Mouse (Mus musculus): ENCODE measurements around the gene Dip2b. TPM values are rescaled to one million over a fixed set of nuclear protein-coding genes. Genes with fewer than 3 reads are reported as not detected.

The Dip2b gene
- polyA plus RNA-seq, 1 experiment: 21.4 TPM

DNA sequence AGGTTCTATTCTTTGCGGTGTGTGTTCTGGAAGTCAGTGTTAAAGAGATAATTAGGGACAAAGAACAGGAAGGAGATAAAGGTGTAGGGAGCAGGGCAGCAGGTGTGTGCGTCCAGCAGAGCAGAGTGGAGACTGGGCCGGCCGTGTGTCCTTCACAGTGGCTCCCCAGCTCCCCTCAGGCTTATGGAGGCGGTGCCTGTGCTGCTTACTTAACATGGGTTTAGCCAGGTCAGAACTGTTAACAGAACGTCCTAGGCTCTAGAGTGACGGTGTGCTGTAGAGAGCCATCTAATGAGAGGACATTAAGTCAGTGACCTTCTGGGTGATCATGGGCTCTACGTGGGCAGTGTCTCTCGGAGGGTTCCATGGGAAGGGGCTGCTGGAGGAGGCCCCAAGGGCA lies 73.4 kb downstream of the Dip2b start:
- no peak overlapping the region for H3K4me3 ChIP-seq (ENCODE audit: low read depth, low read length)
- H3K9me3 ChIP-seq (replicated peaks; ENCODE audit: control insufficient read depth, insufficient read depth, low read length, poor library complexity, severe bottlenecking): no peaks in the 10 kb centered on the region
- no peaks in the 10 kb centered on the region for H3K4me1 ChIP-seq (ENCODE audit: control insufficient read depth, insufficient read depth, low read length)
- H3K9ac ChIP-seq (ENCODE audit: low read depth, poor library complexity, severe bottlenecking): no peak overlapping the region
- no peaks in the 10 kb centered on the region for H3K27me3 ChIP-seq (ENCODE audit: control insufficient read depth, insufficient read depth, low read length, poor library complexity, severe bottlenecking)
- H3K36me3 ChIP-seq (ENCODE audit: control insufficient read depth, insufficient read depth, low read length, poor library complexity, severe bottlenecking): no peaks in the 10 kb centered on the region
- TF ChIP-seq EP300 (IDR thresholded peaks at IDR 0.05; ENCODE audit: insufficient read depth, low read depth, low read length) (no peak), CTCF (IDR thresholded peaks at IDR 0.05; ENCODE audit: low read depth, low read length) (no peak), POLR2A (IDR thresholded peaks at IDR 0.05; ENCODE audit: insufficient read depth, low read length) (no peak)
- no peak overlapping the region for H3K27ac ChIP-seq (ENCODE audit: insufficient read depth, low read length)

DNA sequence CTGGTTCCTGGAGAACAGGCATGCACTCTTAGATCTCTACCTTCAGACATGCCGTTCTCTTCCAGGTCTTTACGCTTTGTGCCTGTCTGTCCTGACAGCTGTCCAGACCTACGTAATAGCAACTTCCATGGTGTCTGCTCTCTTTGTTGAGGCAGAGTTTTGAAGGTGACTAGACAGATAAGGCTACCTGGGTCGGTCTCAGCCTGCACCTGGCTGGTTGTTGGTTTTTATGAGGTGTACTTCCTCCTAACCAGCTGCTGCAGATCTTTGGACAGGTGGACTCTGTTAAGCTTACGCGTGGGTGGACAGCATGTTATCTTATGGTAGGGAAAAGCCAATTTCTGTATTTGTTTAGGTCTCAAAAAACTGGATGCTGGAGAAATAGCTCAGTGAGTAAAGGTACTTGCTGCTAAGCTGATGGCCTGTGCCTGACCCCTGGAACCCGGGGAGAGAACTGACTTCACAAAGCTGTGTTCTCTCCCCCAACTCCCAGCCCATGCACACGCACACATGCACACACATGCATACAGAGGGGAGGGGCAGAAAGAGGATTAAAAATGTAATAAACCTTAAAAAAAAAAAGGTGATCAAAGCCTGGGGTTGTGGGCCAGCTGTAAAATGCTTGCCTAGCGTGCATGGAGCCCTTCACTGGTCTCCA lies 74.0 kb downstream of the Dip2b start:
- Histone ChIP-seq H3K4me1 (ENCODE audit: control insufficient read depth, insufficient read depth, low read length) (no peaks in the 10 kb centered on the region), H3K9me3 (replicated peaks; ENCODE audit: control insufficient read depth, insufficient read depth, low read length, poor library complexity, severe bottlenecking) (no peaks in the 10 kb centered on the region), H3K9ac (ENCODE audit: low read depth, poor library complexity, severe bottlenecking) (no peak overlapping the region), H3K27ac (ENCODE audit: insufficient read depth, low read length) (no peak overlapping the region), H3K27me3 (ENCODE audit: control insufficient read depth, insufficient read depth, low read length, poor library complexity, severe bottlenecking) (no peaks in the 10 kb centered on the region), H3K36me3 (ENCODE audit: control insufficient read depth, insufficient read depth, low read length, poor library complexity, severe bottlenecking) (no peaks in the 10 kb centered on the region), H3K4me3 (ENCODE audit: low read depth, low read length) (no peak overlapping the region)
- TF ChIP-seq POLR2A (IDR thresholded peaks at IDR 0.05; ENCODE audit: insufficient read depth, low read length): no peak
- no peak for TF ChIP-seq EP300 (IDR thresholded peaks at IDR 0.05; ENCODE audit: insufficient read depth, low read depth, low read length)
- no peak for TF ChIP-seq CTCF (IDR thresholded peaks at IDR 0.05; ENCODE audit: low read depth, low read length)

- Histone ChIP-seq H3K4me3 (ENCODE audit: low read depth, low read length) (no peak overlapping the region), H3K36me3 (ENCODE audit: control insufficient read depth, insufficient read depth, low read length, poor library complexity, severe bottlenecking) (0 out of 2 replicates have a peak, but pooled peaks cover 3% of the 10 kb centered on the region), H3K27me3 (ENCODE audit: control insufficient read depth, insufficient read depth, low read length, poor library complexity, severe bottlenecking) (no peaks in the 10 kb centered on the region), H3K27ac (ENCODE audit: insufficient read depth, low read length) (no peak overlapping the region), H3K4me1 (ENCODE audit: control insufficient read depth, insufficient read depth, low read length) (no peaks in the 10 kb centered on the region), H3K9me3 (replicated peaks; ENCODE audit: control insufficient read depth, insufficient read depth, low read length, poor library complexity, severe bottlenecking) (no peaks in the 10 kb centered on the region), H3K9ac (ENCODE audit: low read depth, poor library complexity, severe bottlenecking) (no peak overlapping the region)
- no peak for TF ChIP-seq EP300 (IDR thresholded peaks at IDR 0.05; ENCODE audit: insufficient read depth, low read depth, low read length)
- no peak for TF ChIP-seq POLR2A (IDR thresholded peaks at IDR 0.05; ENCODE audit: insufficient read depth, low read length)
- no peak for TF ChIP-seq CTCF (IDR thresholded peaks at IDR 0.05; ENCODE audit: low read depth, low read length)
Observed at GRCm38 (mm10) chr15:100113343-100114275, 75.1 kb downstream of the Dip2b start.

DNA sequence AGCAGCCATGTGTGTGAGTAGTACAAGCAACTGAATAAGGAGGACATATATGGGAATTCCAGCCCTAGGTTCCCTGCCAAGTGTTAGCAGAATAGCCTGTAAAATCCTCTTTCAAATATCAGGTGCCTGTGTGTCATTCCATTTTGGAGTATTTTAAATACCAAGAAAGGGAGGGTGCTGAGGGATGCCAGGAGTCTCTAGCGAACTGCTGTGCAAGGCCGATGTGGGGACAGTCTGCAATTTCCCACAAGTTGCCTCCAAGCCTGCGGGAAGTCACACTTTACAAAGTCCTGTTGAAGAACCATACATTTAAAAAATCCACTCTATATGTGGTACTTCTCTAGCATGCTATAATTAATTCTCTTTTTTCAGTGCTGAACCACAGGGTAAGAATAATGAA lies 77.0 kb downstream of the Dip2b start:
- 0 out of 2 replicates have a peak, but pooled peaks cover 3% of the 10 kb centered on the region for H3K36me3 ChIP-seq (ENCODE audit: control insufficient read depth, insufficient read depth, low read length, poor library complexity, severe bottlenecking)
- H3K9ac ChIP-seq (ENCODE audit: low read depth, poor library complexity, severe bottlenecking): no peak overlapping the region
- no peak overlapping the region for H3K27ac ChIP-seq (ENCODE audit: insufficient read depth, low read length)
- no peak overlapping the region for H3K4me3 ChIP-seq (ENCODE audit: low read depth, low read length)
- TF ChIP-seq POLR2A (IDR thresholded peaks at IDR 0.05; ENCODE audit: insufficient read depth, low read length) (no peak), EP300 (IDR thresholded peaks at IDR 0.05; ENCODE audit: insufficient read depth, low read depth, low read length) (no peak), CTCF (IDR thresholded peaks at IDR 0.05; ENCODE audit: low read depth, low read length) (no peak)
- no peaks in the 10 kb centered on the region for H3K27me3 ChIP-seq (ENCODE audit: control insufficient read depth, insufficient read depth, low read length, poor library complexity, severe bottlenecking)
- no peaks in the 10 kb centered on the region for H3K9me3 ChIP-seq (replicated peaks; ENCODE audit: control insufficient read depth, insufficient read depth, low read length, poor library complexity, severe bottlenecking)
- no peaks in the 10 kb centered on the region for H3K4me1 ChIP-seq (ENCODE audit: control insufficient read depth, insufficient read depth, low read length)

GRCm38 (mm10) chr15:100116325-100116724 lies 77.9 kb downstream of the Dip2b start:
- 0 out of 2 replicates have a peak, but pooled peaks cover 3% of the 10 kb centered on the region for H3K36me3 ChIP-seq (ENCODE audit: control insufficient read depth, insufficient read depth, low read length, poor library complexity, severe bottlenecking)
- no peak overlapping the region for H3K4me3 ChIP-seq (ENCODE audit: low read depth, low read length)
- H3K9ac ChIP-seq (ENCODE audit: low read depth, poor library complexity, severe bottlenecking): no peak overlapping the region
- TF ChIP-seq CTCF (IDR thresholded peaks at IDR 0.05; ENCODE audit: low read depth, low read length): no peak
- TF ChIP-seq POLR2A (IDR thresholded peaks at IDR 0.05; ENCODE audit: insufficient read depth, low read length): no peak
- no peaks in the 10 kb centered on the region for H3K27me3 ChIP-seq (ENCODE audit: control insufficient read depth, insufficient read depth, low read length, poor library complexity, severe bottlenecking)
- no peaks in the 10 kb centered on the region for H3K9me3 ChIP-seq (replicated peaks; ENCODE audit: control insufficient read depth, insufficient read depth, low read length, poor library complexity, severe bottlenecking)
- no peak overlapping the region for H3K27ac ChIP-seq (ENCODE audit: insufficient read depth, low read length)
- no peaks in the 10 kb centered on the region for H3K4me1 ChIP-seq (ENCODE audit: control insufficient read depth, insufficient read depth, low read length)

Data from ES-Bruce4 (cell line).